Mouse (Mus musculus): ENCODE data around the gene Gm8765. TPM values are rescaled to one million over a fixed set of nuclear protein-coding genes. Genes with fewer than 3 reads are reported as not detected.
"Not testable (repeated sequence)": the region's sequence is repeated elsewhere in the genome, so short reads cannot be mapped to it uniquely, and the experiment has no call there.

The Gm8765 gene
- not detected in 2 replicates for polyA plus RNA-seq (2015; fragmentation: Nextera tagmentation; extraction: Ambion mirVana)

DNA sequence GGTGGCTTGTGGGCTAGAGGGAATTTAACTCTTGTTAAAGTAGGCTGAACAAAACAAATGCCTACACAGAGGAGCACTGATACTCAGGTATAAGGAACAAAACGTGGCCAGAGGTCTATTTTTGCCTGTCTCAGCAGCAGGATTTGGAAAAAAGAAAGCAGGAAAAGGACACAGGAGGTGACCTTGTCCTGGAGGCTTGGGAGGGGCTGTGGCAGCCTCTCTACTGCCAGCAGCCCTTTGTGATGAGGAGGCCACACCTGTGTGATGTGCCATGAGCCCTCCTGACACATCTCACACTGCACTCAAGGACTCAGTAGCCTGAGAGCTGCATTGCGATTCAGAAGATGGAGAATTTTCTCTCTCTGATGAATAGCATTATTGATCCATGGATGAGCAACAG, at the start of gene Gm8765:
Gm8765 (plus strand) TSS at position 301 of the 400 bp plus-strand sequence.
- H3K4me2 ChIP-seq; H3K27me3 ChIP-seq; H3K4me1 ChIP-seq (replicated peaks); H3K4me3 ChIP-seq; H3K27ac ChIP-seq (replicated peaks); H3K9ac ChIP-seq; H3K9me3 ChIP-seq; H3K36me3 ChIP-seq; ATAC-seq (ENCODE audit: low read depth): not testable (repeated sequence)
- 34% methylated on average over 1 of the region's 2 CpGs for WGBS

DNA sequence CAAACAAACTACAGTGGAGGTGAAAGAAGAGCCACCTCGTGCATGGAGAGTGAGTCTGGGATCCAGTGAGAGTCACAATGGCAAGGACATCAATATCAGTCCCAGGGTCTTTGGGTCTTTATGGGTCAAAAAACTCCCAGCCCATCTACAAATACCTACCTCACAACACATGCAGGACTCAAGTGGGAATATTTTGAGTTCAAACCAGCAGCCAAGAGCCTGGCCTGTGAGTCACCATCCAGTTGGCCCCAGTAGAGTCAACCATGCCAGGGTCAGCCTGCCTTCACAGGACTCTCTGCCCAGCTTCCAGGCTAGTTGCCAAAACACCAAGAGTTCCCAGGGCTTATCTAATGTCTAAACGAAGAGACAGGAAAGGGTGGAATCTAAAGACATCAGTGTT, 49.3 kb upstream of the Gm8765 start:
- not testable (repeated sequence) for ATAC-seq (ENCODE audit: low read depth); H3K4me3 ChIP-seq; H3K27ac ChIP-seq (replicated peaks); H3K9me3 ChIP-seq; H3K4me2 ChIP-seq; H3K27me3 ChIP-seq; H3K9ac ChIP-seq; H3K36me3 ChIP-seq; H3K4me1 ChIP-seq (replicated peaks)
- 75% methylated on average over 2 of the region's 2 CpGs for WGBS

DNA sequence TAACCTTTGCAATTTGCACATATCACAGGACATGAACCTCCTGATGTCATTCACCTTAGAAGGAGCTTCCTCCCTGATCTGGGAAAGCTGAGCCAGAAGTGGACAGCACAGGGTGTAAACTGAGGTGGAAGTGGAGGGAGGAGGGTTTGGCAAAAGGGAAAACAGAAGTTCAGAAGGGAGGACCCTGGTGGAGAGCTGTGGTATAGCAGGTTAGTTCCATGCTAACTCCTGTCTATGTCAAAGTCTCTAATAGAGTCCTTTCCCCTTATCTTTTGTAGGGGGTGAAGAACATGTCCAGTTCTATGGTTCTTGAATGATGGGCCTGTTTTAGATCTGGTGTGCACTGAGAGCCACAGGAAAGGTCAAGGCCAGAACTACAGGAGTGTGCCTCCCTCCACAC, 52.2 kb downstream of the Gm8765 start:
- H3K4me2 ChIP-seq; H3K27me3 ChIP-seq; H3K27ac ChIP-seq (replicated peaks); H3K4me1 ChIP-seq (replicated peaks); ATAC-seq (ENCODE audit: low read depth); H3K9ac ChIP-seq; H3K4me3 ChIP-seq; H3K9me3 ChIP-seq; H3K36me3 ChIP-seq: not testable (repeated sequence)

DNA sequence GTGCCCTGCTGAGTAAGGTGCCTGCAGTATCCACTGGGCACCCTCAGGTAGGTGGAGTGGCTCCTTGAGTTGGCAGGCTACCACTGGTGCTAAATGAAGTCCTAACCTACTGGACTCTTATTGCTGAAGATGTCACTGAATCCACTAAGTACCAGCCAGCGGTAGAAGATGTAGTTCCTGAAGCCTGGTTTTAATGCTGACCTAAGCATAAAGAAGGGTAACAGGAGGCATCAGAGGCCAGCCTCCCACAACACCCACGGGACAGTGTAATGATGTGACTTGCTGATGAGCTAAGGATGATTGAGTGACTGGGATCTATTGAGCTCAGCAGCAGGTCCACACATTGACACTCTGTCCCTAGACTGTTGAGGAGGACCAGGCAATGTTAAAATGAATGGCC, 53.6 kb downstream of the Gm8765 start:
- H3K4me1 ChIP-seq (replicated peaks): peaks cover 5% of the 10 kb centered on the region; the same call in 1 of the 2 replicates
- WGBS: 79% methylated on average over 2 of the region's 2 CpGs
- ATAC-seq (ENCODE audit: low read depth): no peak

DNA sequence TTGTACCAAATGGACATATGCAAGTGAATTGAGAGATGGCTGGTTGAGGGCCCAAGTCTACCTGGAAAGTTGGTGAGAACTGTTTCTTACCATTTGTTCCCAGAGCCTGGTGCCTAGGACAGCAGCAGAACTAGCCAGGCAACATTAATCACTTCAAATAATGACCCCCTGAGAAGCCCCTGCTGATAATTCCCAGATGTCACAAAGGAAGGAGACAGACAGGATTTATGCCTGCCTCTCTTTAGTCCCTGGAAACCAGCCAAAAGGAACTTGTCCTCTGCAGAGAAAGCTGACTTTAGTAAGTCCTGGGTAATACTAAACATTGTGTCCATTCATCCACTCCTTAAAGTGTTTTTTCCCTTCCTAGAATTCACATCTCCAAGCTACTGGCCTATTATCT, 54.8 kb downstream of the Gm8765 start:
- H3K4me1 ChIP-seq (replicated peaks); H3K4me2 ChIP-seq; H3K36me3 ChIP-seq; H3K27ac ChIP-seq (replicated peaks); H3K9ac ChIP-seq; H3K27me3 ChIP-seq; H3K9me3 ChIP-seq; H3K4me3 ChIP-seq: not testable (repeated sequence)
- 0 out of 2 replicates have a peak, but pooled peaks have one; percentile 43 for ATAC-seq (ENCODE audit: low read depth)

More for the DNA sequence above, 53.6 kb downstream of the Gm8765 start:
- H3K27me3 ChIP-seq: no peaks in the 10 kb centered on the region
- H3K27ac ChIP-seq (replicated peaks): no peak overlapping the region
- H3K4me3 ChIP-seq: no peak overlapping the region
- no peaks in the 10 kb centered on the region for H3K9me3 ChIP-seq
- H3K9ac ChIP-seq: no peak overlapping the region
- no peak overlapping the region for H3K4me2 ChIP-seq
- H3K36me3 ChIP-seq: no peaks in the 10 kb centered on the region

Small RNAs within 50 kb of the gene (microRNA-seq; reads per million reads assigned to microRNA genes)
- gene Gm23952: not detected

Other genes starting within 250 kb of the Gm8765 start
- gene Nutm2, start 231.0 kb upstream of the Gm8765 start, polyA plus RNA-seq (2015; fragmentation: Nextera tagmentation; extraction: Ambion mirVana): not detected in 2 replicates
- gene Gm904, start 55.1 kb upstream of the Gm8765 start, polyA plus RNA-seq (2015; fragmentation: Nextera tagmentation; extraction: Ambion mirVana): not detected in 2 replicates